Mouse (Mus musculus): Measurements from ENCODE around the gene Zfp428. TPM values are rescaled to one million over a fixed set of nuclear protein-coding genes. Genes with fewer than 3 reads are reported as not detected.
"Not testable (repeated sequence)": the region's sequence is repeated elsewhere in the genome, so short reads cannot be mapped to it uniquely, and the experiment has no call there.

Gene Zfp428
- total RNA-seq, 1 experiment, result 114 TPM

- H3K9ac ChIP-seq (ENCODE audit: insufficient read depth, low read depth, low read length, poor library complexity, severe bottlenecking), result no peak within 1 kb of the TSS
- in situ Hi-C loops (cut with MboI; ENCODE audit: low sequenced_read_pairs in 2 of 2, unreplicated experiment in 2 of 2), result loop anchor here in 1 of 2 experiments (25.0 kb wide), 1 partner anchor 100 kb away; no protein-coding TSS in a partner anchor
- H3K9me3 ChIP-seq (ENCODE audit: control insufficient read depth, insufficient read depth, low read depth, low read length), result no peaks in the 10 kb centered on the region
- peaks cover 19% of the 10 kb centered on the region for H3K36me3 ChIP-seq (ENCODE audit: control insufficient read depth, insufficient read depth, low read length, poor library complexity, severe bottlenecking)
- no peak for TF ChIP-seq CHD2 (IDR thresholded peaks at IDR 0.05; ENCODE audit: low read depth, low read length)
- no peak for TF ChIP-seq ZC3H11A (IDR thresholded peaks at IDR 0.05; ENCODE audit: borderline replicate concordance, low read depth, low read length)
- TF ChIP-seq MAFK (IDR thresholded peaks at IDR 0.05; ENCODE audit: insufficient read depth, low read depth, low read length), result no peak
- TF ChIP-seq HCFC1 (IDR thresholded peaks at IDR 0.05; ENCODE audit: borderline replicate concordance, insufficient read depth, low read length), result no peak
- TF ChIP-seq ZNF384 (IDR thresholded peaks at IDR 0.05; ENCODE audit: low read depth, low read length), result no peak
- H3K27ac ChIP-seq (ENCODE audit: insufficient read depth, low read depth, low read length, poor library complexity, severe bottlenecking), result no peak within 1 kb of the TSS
- no peak within 1 kb of the TSS for H3K4me3 ChIP-seq (ENCODE audit: insufficient read depth in 1 of 2, low read depth in 1 of 2, low read length in 2 of 2, poor library complexity in 1 of 2, severe bottlenecking in 1 of 2)
- H3K4me1 ChIP-seq (ENCODE audit: control insufficient read depth in 2 of 2, insufficient read depth in 2 of 2, low read length in 2 of 2, poor library complexity in 1 of 2), result peaks cover 3 to 39% of the 10 kb centered on the region in 2 experiments; a peak in 3 of 4 replicates
- DNase-seq (ENCODE audit: low read depth, low spot score), result no peak
Observed at GRCm38 (mm10) chr7:24512355-24512754, 5.5 kb downstream of the Zfp428 start, which contains the start of gene AC161166.1. Gene AC161166.1 (minus strand): TSS chr7:24512455.

- Histone ChIP-seq H3K4me1 (ENCODE audit: control insufficient read depth in 2 of 2, insufficient read depth in 2 of 2, low read length in 2 of 2, poor library complexity in 1 of 2) (peaks cover 9 to 45% of the 10 kb centered on the region in 2 experiments), H3K9ac (ENCODE audit: insufficient read depth, low read depth, low read length, poor library complexity, severe bottlenecking) (0 out of 2 replicates have a peak overlapping the region, but pooled peaks have one; percentile 18), H3K27ac (ENCODE audit: insufficient read depth, low read depth, low read length, poor library complexity, severe bottlenecking) (peak overlapping the region; percentile 74; the same call in 1 of the 2 replicates), H3K36me3 (ENCODE audit: control insufficient read depth, insufficient read depth, low read length, poor library complexity, severe bottlenecking) (peaks cover 11% of the 10 kb centered on the region)
- not testable (repeated sequence) for H3K9me3 ChIP-seq (ENCODE audit: control insufficient read depth, insufficient read depth, low read depth, low read length); H3K4me3 ChIP-seq (ENCODE audit: insufficient read depth in 1 of 2, low read depth in 1 of 2, low read length in 2 of 2, poor library complexity in 1 of 2, severe bottlenecking in 1 of 2)
- in situ Hi-C loops (cut with MboI; ENCODE audit: low sequenced_read_pairs in 2 of 2, unreplicated experiment in 2 of 2), result loop anchor here in 1 of 2 experiments (25.0 kb wide), 1 partner anchor 104 kb away; no protein-coding TSS in a partner anchor
- TF ChIP-seq ZC3H11A (IDR thresholded peaks at IDR 0.05; ENCODE audit: borderline replicate concordance, low read depth, low read length) (0 out of 2 replicates have a peak, but pooled peaks have one; percentile 15), ZNF384 (IDR thresholded peaks at IDR 0.05; ENCODE audit: low read depth, low read length) (peak; percentile 92)
- DNase-seq (ENCODE audit: low read depth, low spot score), result peak; percentile 88
Observed at GRCm38 (mm10) chr7:24516319-24516718, 9.5 kb downstream of the Zfp428 start.

GRCm38 (mm10) chr7:24517077-24517476 is 10.3 kb downstream of the Zfp428 start:
- peaks cover 11% of the 10 kb centered on the region; the same call in 1 of the 2 replicates for H3K36me3 ChIP-seq (ENCODE audit: control insufficient read depth, insufficient read depth, low read length, poor library complexity, severe bottlenecking)
- TF ChIP-seq MAFK (IDR thresholded peaks at IDR 0.05; ENCODE audit: insufficient read depth, low read depth, low read length) (no peak), CHD2 (IDR thresholded peaks at IDR 0.05; ENCODE audit: low read depth, low read length) (0 out of 2 replicates have a peak, but pooled peaks have one; percentile 28), ZC3H11A (IDR thresholded peaks at IDR 0.05; ENCODE audit: borderline replicate concordance, low read depth, low read length) (no peak), ZNF384 (IDR thresholded peaks at IDR 0.05; ENCODE audit: low read depth, low read length) (no peak), HCFC1 (IDR thresholded peaks at IDR 0.05; ENCODE audit: borderline replicate concordance, insufficient read depth, low read length) (no peak)
- in situ Hi-C loops (cut with MboI; ENCODE audit: low sequenced_read_pairs in 2 of 2, unreplicated experiment in 2 of 2), result loop anchor here in 1 of 2 experiments (25.0 kb wide), 1 partner anchor 105 kb away; no protein-coding TSS in a partner anchor
- H3K4me1 ChIP-seq (ENCODE audit: control insufficient read depth in 2 of 2, insufficient read depth in 2 of 2, low read length in 2 of 2, poor library complexity in 1 of 2), result peaks cover 9 to 39% of the 10 kb centered on the region in 2 experiments
- peak overlapping the region; percentile 80 for H3K27ac ChIP-seq (ENCODE audit: insufficient read depth, low read depth, low read length, poor library complexity, severe bottlenecking)
- peak; percentile 82 for DNase-seq (ENCODE audit: low read depth, low spot score)
- H3K4me3 ChIP-seq (ENCODE audit: insufficient read depth in 1 of 2, low read depth in 1 of 2, low read length in 2 of 2, poor library complexity in 1 of 2, severe bottlenecking in 1 of 2), result no peak overlapping the region
- H3K9me3 ChIP-seq (ENCODE audit: control insufficient read depth, insufficient read depth, low read depth, low read length), result no peaks in the 10 kb centered on the region
- no peak overlapping the region for H3K9ac ChIP-seq (ENCODE audit: insufficient read depth, low read depth, low read length, poor library complexity, severe bottlenecking)

GRCm38 (mm10) chr7:24517654-24518053 is 10.8 kb downstream of the Zfp428 start:
- Histone ChIP-seq H3K9me3 (ENCODE audit: control insufficient read depth, insufficient read depth, low read depth, low read length) (no peaks in the 10 kb centered on the region), H3K9ac (ENCODE audit: insufficient read depth, low read depth, low read length, poor library complexity, severe bottlenecking) (peak overlapping the region; percentile 23; the same call in 1 of the 2 replicates), H3K4me1 (ENCODE audit: control insufficient read depth in 2 of 2, insufficient read depth in 2 of 2, low read length in 2 of 2, poor library complexity in 1 of 2) (peaks cover 9 to 37% of the 10 kb centered on the region in 2 experiments), H3K27ac (ENCODE audit: insufficient read depth, low read depth, low read length, poor library complexity, severe bottlenecking) (peak overlapping the region; percentile 80), H3K4me3 (ENCODE audit: insufficient read depth in 1 of 2, low read depth in 1 of 2, low read length in 2 of 2, poor library complexity in 1 of 2, severe bottlenecking in 1 of 2) (no peak overlapping the region), H3K36me3 (ENCODE audit: control insufficient read depth, insufficient read depth, low read length, poor library complexity, severe bottlenecking) (peaks cover 10% of the 10 kb centered on the region; the same call in 1 of the 2 replicates)
- TF ChIP-seq ZNF384 (IDR thresholded peaks at IDR 0.05; ENCODE audit: low read depth, low read length), result no peak
- TF ChIP-seq MAFK (IDR thresholded peaks at IDR 0.05; ENCODE audit: insufficient read depth, low read depth, low read length), result no peak
- TF ChIP-seq CHD2 (IDR thresholded peaks at IDR 0.05; ENCODE audit: low read depth, low read length), result no peak
- no peak for TF ChIP-seq HCFC1 (IDR thresholded peaks at IDR 0.05; ENCODE audit: borderline replicate concordance, insufficient read depth, low read length)
- TF ChIP-seq ZC3H11A (IDR thresholded peaks at IDR 0.05; ENCODE audit: borderline replicate concordance, low read depth, low read length), result no peak
- in situ Hi-C loops (cut with MboI; ENCODE audit: low sequenced_read_pairs in 2 of 2, unreplicated experiment in 2 of 2), result loop anchor here in 1 of 2 experiments (25.0 kb wide), 1 partner anchor 105 kb away; no protein-coding TSS in a partner anchor
- no peak for DNase-seq (ENCODE audit: low read depth, low spot score)

All from ES-E14 (cell line).